Mouse (Mus musculus) liver, postnatal 0 days (tissue): ENCODE results near the gene Irak1bp1. TPM values are rescaled to one million over a fixed set of nuclear protein-coding genes. Genes with fewer than 3 reads are reported as not detected.

Experiments
- ATAC-seq: fragments of 200-750 bp; cut with Nextera tagmentation; 2 replicates; pipeline ENCODE4 v1.8.0; 2017; ENCODE audit warnings: mild to moderate bottlenecking, moderate library complexity
- DNase-seq: peaks from one replicate; pipeline ENCODE4 v3.0.0-alpha.2; 2016
- H3K27ac ChIP-seq: fragments of 300-500 bp; sonication (generic); 2 replicates; pipeline ENCODE4 v1.5.1; 2014; ENCODE audit warnings: antibody characterized with exemption, moderate library complexity, mild to moderate bottlenecking, low read depth
- H3K27me3 ChIP-seq: fragments of 300-500 bp; sonication (generic); 2 replicates; pipeline ENCODE4 v1.6.1; 2014; ENCODE audit warnings: low read length, control low read depth, mixed read lengths; ENCODE audit not compliant: insufficient read depth
- H3K36me3 ChIP-seq: fragments of 300-500 bp; sonication (generic); replicated peaks from 2 replicates; pipeline ENCODE4 v1.6.1; 2014; ENCODE audit warnings: mild to moderate bottlenecking, control low read depth, low read length, moderate library complexity, mixed read lengths; ENCODE audit not compliant: insufficient read depth
- H3K4me1 ChIP-seq: fragments of 300-500 bp; sonication (generic); 2 replicates; pipeline ENCODE4 v1.6.1; 2014; ENCODE audit warnings: antibody characterized with exemption, mild to moderate bottlenecking, control low read depth; ENCODE audit not compliant: insufficient read depth
- H3K4me2 ChIP-seq: fragments of 300-500 bp; sonication (generic); 2 replicates; pipeline ENCODE4 v1.6.1; 2014; ENCODE audit warnings: low read depth, mild to moderate bottlenecking, low read length, moderate library complexity, mixed read lengths
- H3K4me3 ChIP-seq: fragments of 300-500 bp; sonication (generic); 2 replicates; pipeline ENCODE4 v1.5.1; 2014; ENCODE audit warnings: low read depth, low read length
- H3K9ac ChIP-seq: fragments of 300-500 bp; sonication (generic); replicated peaks from 2 replicates; pipeline ENCODE4 v1.6.1; 2014; ENCODE audit warnings: mild to moderate bottlenecking, moderate library complexity
- H3K9me3 ChIP-seq: fragments of 300-500 bp; sonication (generic); 2 replicates; pipeline ENCODE4 v1.6.1; 2016; ENCODE audit warnings: mild to moderate bottlenecking, control low read depth, low read length, mixed read lengths
- CTCF ChIP-seq: sonication (generic); IDR thresholded peaks from 2 replicates; pipeline ENCODE4 v1.5.1; 2016; ENCODE audit warnings: antibody characterized with exemption, low read depth
- EP300 ChIP-seq: IDR thresholded peaks from 2 replicates; pipeline ENCODE4 v1.6.1; 2016; ENCODE audit warnings: antibody characterized with exemption, low read depth, mild to moderate bottlenecking
- WGBS: fragments of 180-500 bp; shearing (Covaris S2); extraction: QIAGEN DNeasy Blood & Tissue Kit; methylation state at CpG from one replicate; pipeline ENCODE4 v1.1.7; 2014; ENCODE audit not compliant: insufficient replicate concordance; 5-methylcytosine and 5-hydroxymethylcytosine counted together
- polyA plus RNA-seq: library from polyadenylated mRNA; unstranded; fragments of >200 nt; fragmentation: Nextera tagmentation; extraction: Ambion mirVana; gene quantifications from 2 replicates; pipeline ENCODE4 v1.2.1, GENCODE M21; 2015

Irak1bp1 gene
- polyA plus RNA-seq, 1 experiment from 2014 or later, result 1.4 TPM

DNA sequence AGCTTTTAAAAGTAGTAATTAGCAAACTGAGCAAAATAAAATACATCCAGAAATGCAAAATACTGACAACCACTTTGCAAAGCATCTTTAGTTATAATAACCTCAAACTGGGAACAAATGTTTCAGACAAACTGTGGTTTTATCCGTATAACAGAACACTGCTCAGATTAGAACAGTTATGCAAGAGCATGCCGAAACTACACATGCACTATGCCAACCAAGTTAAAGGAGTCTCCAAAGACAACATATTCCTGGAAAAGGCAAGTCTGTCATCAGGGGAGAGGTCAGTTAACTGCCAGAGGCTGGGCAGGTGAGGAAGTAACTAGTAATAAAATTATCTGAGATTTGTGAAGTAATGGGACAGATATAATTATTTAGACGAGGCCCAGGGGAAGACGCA lies 13.3 kb downstream of the Irak1bp1 start:
- Histone ChIP-seq H3K27ac (no peak overlapping the region), H3K4me1 (no peaks in the 10 kb centered on the region), H3K27me3 (no peaks in the 10 kb centered on the region), H3K36me3 (no peaks in the 10 kb centered on the region), H3K4me2 (no peak overlapping the region), H3K9ac (no peak overlapping the region), H3K9me3 (no peaks in the 10 kb centered on the region), H3K4me3 (no peak overlapping the region)
- ATAC-seq, result no peak
- whole genome bisulfite sequencing, result 80% methylated on average over 4 of the region's 4 CpGs
- no peak for TF ChIP-seq CTCF
- TF ChIP-seq EP300, result no peak
- DNase-seq, result no peak

DNA sequence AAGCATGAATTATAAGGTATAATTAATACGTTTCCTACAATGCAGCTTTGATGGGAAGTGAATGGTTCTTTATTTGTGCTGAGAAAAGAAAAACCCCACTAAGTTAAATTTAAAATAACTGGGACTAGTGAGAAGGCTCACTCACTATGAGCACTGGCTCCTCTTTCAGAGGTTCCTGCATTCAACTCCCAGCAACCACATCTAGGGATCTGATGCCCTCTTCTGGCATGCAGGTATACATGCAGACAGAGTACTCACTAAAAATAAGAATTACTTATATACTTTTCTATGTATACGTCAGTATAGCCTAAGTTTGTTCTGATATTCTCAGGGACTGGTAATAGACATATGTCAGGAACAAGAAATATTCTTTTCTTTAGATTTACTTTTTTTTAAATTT lies 24.7 kb downstream of the Irak1bp1 start:
- TF ChIP-seq CTCF (peak; percentile 54), EP300 (no peak)
- Histone ChIP-seq H3K9me3 (no peaks in the 10 kb centered on the region), H3K4me1 (no peaks in the 10 kb centered on the region), H3K36me3 (no peaks in the 10 kb centered on the region), H3K9ac (no peak overlapping the region), H3K27me3 (no peaks in the 10 kb centered on the region), H3K27ac (no peak overlapping the region), H3K4me3 (no peak overlapping the region), H3K4me2 (no peak overlapping the region)
- WGBS, result 39% methylated on average over 2 of the region's 2 CpGs
- DNase-seq (no peak), ATAC-seq (no peak)

GRCm38 (mm10) chr9:82854973-82855614 lies 25.8 kb downstream of the Irak1bp1 start:
- no peaks in the 10 kb centered on the region for H3K27me3 ChIP-seq
- 37% methylated on average over 3 of the region's 3 CpGs for WGBS
- H3K9me3 ChIP-seq, result no peaks in the 10 kb centered on the region
- ATAC-seq (no peak), DNase-seq (no peak)
- no peak overlapping the region for H3K4me3 ChIP-seq
- no peak overlapping the region for H3K4me2 ChIP-seq
- H3K27ac ChIP-seq, result no peak overlapping the region
- H3K36me3 ChIP-seq, result no peaks in the 10 kb centered on the region
- no peak overlapping the region for H3K9ac ChIP-seq
- TF ChIP-seq CTCF (no peak), EP300 (no peak)
- no peaks in the 10 kb centered on the region for H3K4me1 ChIP-seq

DNA sequence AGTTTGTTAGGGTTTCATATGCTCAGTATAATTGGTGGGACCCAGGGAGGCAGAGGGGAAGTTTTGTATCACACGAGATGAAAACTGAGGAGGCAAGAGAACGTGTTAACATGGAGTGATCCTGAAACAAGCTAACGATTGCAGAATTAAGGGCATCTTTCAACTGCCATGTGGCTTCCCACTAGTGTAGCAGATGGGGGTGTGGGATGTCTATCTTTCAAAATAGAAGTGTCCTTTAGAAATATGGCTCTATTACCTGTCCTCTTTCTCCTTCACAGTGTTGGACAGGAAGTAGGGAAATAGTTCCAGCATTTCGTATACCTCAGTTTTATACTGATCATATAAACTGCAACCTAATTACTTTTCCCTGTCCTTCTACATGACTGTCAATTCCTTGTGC lies 26.9 kb downstream of the Irak1bp1 start:
- WGBS, result 76% methylated on average over 4 of the region's 4 CpGs
- no peaks in the 10 kb centered on the region for H3K4me1 ChIP-seq
- ATAC-seq, result no peak
- H3K27ac ChIP-seq, result no peak overlapping the region
- no peak overlapping the region for H3K9ac ChIP-seq
- no peaks in the 10 kb centered on the region for H3K9me3 ChIP-seq
- TF ChIP-seq CTCF (no peak), EP300 (no peak)
- no peak overlapping the region for H3K4me2 ChIP-seq
- H3K36me3 ChIP-seq, result no peaks in the 10 kb centered on the region
- DNase-seq, result no peak
- no peak overlapping the region for H3K4me3 ChIP-seq
- no peaks in the 10 kb centered on the region for H3K27me3 ChIP-seq

DNA sequence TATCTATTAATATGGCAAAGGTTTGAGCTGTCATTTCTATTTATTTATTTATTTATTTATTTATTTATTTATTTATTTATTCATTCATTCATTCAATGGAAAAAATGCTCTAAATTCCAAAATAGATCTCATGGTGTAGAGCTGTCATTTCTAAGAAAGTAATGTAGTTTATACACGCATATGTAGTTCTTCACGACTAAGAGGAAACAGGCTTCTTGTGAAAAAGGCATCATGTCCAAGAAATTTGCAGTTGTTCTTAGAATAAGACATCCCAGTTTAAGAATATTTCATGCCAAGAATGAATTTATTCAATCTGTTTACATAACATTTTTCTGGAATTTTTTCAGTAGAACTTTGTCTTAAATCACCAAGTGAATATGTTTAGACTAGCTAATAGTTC lies 31.5 kb downstream of the Irak1bp1 start:
- Histone ChIP-seq H3K9me3 (no peaks in the 10 kb centered on the region), H3K27ac (no peak overlapping the region), H3K27me3 (no peaks in the 10 kb centered on the region), H3K4me3 (no peak overlapping the region), H3K4me2 (no peak overlapping the region), H3K4me1 (no peaks in the 10 kb centered on the region), H3K36me3 (no peaks in the 10 kb centered on the region), H3K9ac (no peak overlapping the region)
- no peak for ATAC-seq
- DNase-seq, result no peak
- TF ChIP-seq EP300, result no peak
- TF ChIP-seq CTCF, result no peak
- WGBS, result 79% methylated on average over 2 of the region's 2 CpGs

GRCm38 (mm10) chr9:82861316-82861715 lies 32.0 kb downstream of the Irak1bp1 start:
- WGBS, result 63% methylated on average over 4 of the region's 4 CpGs
- no peak for DNase-seq
- no peak overlapping the region for H3K27ac ChIP-seq

More at GRCm38 (mm10) chr9:82861316-82861715, 32.0 kb downstream of the Irak1bp1 start:
- TF ChIP-seq EP300, result no peak
- TF ChIP-seq CTCF, result no peak
- no peaks in the 10 kb centered on the region for H3K36me3 ChIP-seq
- no peak overlapping the region for H3K4me3 ChIP-seq
- no peak overlapping the region for H3K9ac ChIP-seq
- no peaks in the 10 kb centered on the region for H3K4me1 ChIP-seq
- H3K4me2 ChIP-seq, result no peak overlapping the region
- H3K27me3 ChIP-seq, result no peaks in the 10 kb centered on the region
- H3K9me3 ChIP-seq, result no peaks in the 10 kb centered on the region
- no peak for ATAC-seq
